Mouse (Mus musculus): ENCODE measurements around the gene Acp6. TPM values are rescaled to one million over a fixed set of nuclear protein-coding genes. Genes with fewer than 3 reads are reported as not detected.
"Not testable (repeated sequence)": the region's sequence is repeated elsewhere in the genome, so short reads cannot be mapped to it uniquely, and the experiment has no call there.

Acp6 gene
- 10 to 100 TPM; 41.8 to 46.9 TPM for total RNA-seq (2021)
- long read RNA-seq, experiment 1, transcript Acp6-201 (10 exons, 1,754 nt): major isoform, 74 of 108 reads
- long read RNA-seq, experiment 1, transcript Acp6-208 (1 exons, 3,291 nt): minor isoform, 15 of 108 reads
- long read RNA-seq, experiment 1, partial matches to known transcripts: 3 of 108 reads
- long read RNA-seq, experiment 1, other reads (novel, unspliced or antisense): 15 of 108 reads
- long read RNA-seq, experiment 2, transcript Acp6-201 (10 exons, 1,754 nt): major isoform, 22 of 33 reads
- long read RNA-seq, experiment 2, partial matches to known transcripts: 1 of 33 reads
- long read RNA-seq, experiment 2, other reads (novel, unspliced or antisense): 10 of 33 reads

- peak; percentile 93 to 94 for DNase-seq
Measured at GRCm38 (mm10) chr3:97158611-97159508, at the start of gene Acp6. TSS of gene Acp6 (plus strand) at chr3:97158777.

- no peak for DNase-seq
Measured at GRCm38 (mm10) chr3:97117511-97117910, 41.1 kb upstream of the Acp6 start.

DNA sequence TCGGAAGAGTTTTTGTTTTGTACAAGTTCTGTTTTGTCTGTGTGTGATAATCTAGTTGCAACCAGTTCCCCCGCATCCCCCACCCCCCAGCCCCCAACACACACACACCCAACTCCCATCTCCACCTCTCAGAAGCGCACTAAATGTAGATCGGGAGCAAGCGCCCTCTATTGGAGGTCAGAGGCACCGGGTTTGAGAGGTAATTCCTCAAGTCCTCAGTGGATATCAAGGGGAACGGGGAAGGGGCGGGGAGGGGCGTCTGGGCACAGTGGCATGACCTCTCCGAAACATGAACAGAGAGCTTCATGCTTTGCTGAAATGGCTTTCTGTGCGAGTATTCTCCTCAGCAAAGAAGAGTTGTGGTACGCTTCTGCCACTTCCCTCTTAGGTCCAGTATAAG lies 40.3 kb upstream of the Acp6 start:
- DNase-seq: no peak

DNA sequence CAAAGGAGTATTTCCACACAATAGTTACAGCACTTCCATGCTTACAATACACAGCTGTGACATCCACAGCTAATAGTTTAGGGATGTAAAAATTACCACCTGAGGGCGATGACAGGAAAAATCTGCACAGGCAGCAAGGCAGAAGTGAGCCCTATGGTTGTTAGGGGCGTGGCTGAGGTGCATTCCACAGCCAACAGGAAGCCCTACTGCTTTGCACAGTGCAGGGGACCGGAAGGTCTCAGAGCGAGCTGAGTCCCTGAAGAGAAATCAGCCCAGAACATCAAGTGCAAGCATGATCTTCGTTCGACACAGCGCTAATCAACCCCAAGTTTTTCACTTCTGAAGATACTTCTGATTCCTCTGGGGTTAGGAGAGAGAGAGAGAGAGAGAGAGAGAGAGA lies 34.4 kb upstream of the Acp6 start:
- DNase-seq: no peak

DNA sequence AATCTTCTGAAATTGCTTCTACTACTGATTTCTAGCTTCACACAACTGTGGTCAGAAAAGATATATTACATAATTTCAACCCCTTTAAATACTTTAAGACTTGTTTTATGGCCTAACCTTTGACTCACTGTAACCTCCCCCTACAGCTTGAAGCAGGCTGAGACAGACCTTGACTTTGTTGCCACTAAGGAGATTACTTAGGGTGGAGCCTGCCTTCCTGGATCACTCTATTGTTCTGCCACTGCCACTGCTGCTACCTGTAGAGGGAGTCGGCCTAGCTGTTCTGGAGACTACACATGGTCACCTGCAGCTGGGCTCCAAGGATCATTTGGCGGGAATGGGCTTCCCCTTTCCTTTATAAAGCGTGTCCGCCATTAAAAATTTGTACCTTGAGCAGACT lies 29.2 kb upstream of the Acp6 start:
- no peak for DNase-seq

- not testable (repeated sequence) for DNase-seq
Measured at GRCm38 (mm10) chr3:97137666-97138065, 20.9 kb upstream of the Acp6 start.

GRCm38 (mm10) chr3:97151092-97151491 lies 7.5 kb upstream of the Acp6 start:
- peak in 1 of 2 experiments; percentile 11 for DNase-seq

DNA sequence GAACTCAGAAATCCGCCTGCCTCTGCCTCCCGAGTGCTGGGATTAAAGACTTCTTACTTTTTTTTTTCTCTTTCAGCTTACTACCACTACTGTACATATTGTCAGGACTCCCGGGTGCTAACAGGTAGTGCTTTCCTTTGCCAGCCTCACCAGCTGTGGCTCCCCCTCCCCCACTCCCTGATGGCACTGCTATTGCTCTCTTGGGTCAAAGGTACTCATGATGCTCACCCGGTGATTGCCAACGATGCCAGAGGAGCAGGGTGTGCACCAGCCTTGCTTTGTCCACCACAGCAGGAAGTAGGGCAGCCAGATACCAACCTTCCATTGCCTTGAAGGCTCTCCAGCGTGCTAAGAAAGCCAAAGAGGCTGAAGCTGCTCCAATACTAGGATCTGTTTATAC lies 2.1 kb upstream of the Acp6 start:
- no peak for DNase-seq

GRCm38 (mm10) chr3:97157308-97157707 lies 1.3 kb upstream of the Acp6 start:
- no peak for DNase-seq

DNA sequence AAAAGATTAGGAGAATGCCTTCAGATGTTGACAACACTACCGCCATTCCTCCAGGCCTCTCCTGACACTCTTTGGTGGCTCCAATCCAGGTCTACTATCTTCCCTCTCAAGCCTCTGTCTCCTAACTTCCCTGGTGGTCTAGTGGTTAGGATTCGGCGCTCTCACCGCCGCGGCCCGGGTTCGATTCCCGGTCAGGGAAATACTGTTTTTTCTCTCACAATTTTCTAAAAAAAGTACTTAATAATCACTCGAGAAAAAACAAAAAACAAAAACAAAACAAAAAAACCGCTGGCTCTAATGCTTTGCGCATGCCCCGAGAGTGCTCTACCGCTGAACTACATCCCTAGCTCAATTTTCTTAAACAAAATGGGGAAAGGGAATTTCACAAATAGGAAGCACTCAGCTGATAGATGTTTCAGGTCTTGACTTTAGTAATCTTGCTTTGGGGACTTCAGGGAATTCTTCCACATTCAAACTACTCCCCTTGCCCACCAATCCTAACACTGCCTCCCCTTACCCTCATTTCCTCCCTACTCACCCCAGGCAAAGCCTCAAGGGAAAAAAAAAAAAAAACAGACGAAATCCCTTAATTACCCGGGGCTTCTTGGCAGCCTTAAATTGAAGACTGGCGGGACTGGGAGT lies 498 bp upstream of the Acp6 start:
- DNase-seq: peak; percentile 84 to 88

GRCm38 (mm10) chr3:97159509-97159850 lies 903 bp downstream of the Acp6 start:
- DNase-seq: no peak

DNA sequence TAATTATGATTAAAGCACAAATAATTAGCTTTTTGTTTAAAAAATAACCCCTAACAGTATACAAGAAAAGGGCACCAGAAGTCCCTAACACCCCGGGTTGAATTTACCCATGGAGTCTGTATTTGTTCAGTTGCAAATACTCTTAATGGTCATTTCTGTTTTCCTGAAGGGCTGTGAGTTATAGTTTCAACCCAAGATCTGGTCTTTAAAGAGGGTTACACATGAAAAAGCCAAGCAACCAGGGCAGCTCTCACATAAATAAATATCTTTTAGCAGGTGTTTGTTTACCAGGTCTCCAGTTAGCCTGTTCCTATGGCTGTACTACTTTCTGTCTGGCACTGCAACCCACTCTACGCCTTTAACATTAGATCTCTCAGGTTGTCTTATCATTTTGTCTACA lies 1.4 kb downstream of the Acp6 start:
- no peak for DNase-seq

- DNase-seq: peak; percentile 15 to 48
Measured at GRCm38 (mm10) chr3:97160908-97161307, 2.3 kb downstream of the Acp6 start.

- DNase-seq: no peak
Measured at GRCm38 (mm10) chr3:97161773-97162172, 3.2 kb downstream of the Acp6 start.

DNA sequence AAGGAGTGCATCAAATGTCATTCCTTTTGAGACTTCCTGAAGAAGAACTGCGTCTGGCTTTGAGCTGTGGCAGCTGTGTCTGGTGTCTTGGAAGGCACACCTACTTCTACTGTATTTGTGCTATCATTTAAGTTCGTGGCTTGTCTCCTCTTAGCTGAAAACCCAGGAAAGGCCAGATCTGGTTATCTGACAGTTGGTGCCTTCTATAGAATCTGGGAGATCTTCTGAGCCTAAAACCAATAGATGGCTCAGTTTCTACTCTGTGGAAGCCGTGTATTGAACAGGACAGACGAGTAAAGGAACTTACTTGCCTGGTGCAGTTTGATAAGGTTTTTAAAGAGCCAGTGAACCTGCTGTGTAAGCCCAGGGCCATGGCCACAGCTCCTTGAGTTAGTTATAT lies 5.9 kb downstream of the Acp6 start:
- no peak for DNase-seq

- no peak for DNase-seq
Measured at GRCm38 (mm10) chr3:97167126-97167525, 8.5 kb downstream of the Acp6 start.

DNA sequence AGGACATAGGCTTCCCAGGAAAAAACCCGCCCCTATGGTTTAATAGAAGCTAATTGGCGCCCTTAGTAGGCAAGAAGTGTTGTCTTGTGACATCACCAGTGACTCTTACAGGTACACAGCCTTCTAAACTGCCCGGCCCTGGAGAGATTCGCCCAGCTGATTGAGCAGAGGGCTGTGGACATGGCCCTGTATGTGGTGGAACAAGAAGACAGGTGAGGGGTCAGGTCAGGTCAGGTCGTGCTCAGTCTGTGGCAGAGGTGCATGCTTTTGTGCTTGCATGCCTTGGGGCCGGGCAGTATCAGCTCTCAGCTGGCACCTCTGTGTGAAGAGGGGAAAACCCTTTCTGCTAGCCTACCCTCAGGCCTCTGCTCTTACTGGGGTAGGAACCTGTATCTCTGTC lies 13.0 kb downstream of the Acp6 start:
- no peak for DNase-seq

DNA sequence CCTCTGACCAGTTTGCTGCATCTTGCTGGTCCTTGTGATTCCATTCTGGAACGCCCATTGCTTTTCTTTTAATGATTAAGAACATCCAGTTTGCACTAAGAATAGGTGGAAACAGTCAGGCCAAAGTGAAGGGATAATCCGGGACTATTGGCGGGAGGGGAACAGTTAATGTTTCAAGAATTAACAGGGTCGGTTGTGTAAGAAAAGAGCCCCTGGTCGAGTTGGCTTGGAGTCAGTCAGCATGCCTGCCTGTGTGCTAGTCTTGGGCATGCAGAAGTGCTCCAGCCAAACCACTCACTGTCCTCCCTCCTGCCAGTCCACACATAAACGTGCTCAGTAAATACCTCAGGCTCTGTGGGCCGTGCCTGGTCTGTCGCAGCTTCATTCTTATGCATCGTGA lies 13.7 kb downstream of the Acp6 start:
- DNase-seq: no peak

GRCm38 (mm10) chr3:97172632-97173031 lies 14.1 kb downstream of the Acp6 start:
- DNase-seq: no peak

DNA sequence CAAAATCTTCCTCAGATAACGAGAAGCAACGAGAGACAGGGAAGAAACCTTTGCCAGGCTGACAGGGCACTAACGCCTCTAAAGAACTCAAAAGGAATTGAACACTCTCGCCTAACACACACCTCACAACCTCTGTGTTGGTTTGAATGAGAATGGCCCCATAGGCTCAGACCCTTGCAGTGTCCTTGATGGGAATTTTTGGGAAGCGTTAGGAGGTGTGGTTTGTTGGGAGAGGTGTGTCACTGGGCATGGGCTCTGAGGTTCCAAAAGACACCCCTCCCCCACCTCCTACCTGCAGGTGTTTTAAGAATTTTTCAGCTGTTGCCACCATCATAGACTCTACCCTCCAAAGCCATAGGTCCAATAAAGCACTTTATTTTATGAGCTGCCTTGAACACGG lies 20.3 kb downstream of the Acp6 start:
- no peak for DNase-seq

- DNase-seq: no peak
Measured at GRCm38 (mm10) chr3:97180527-97180926, 21.9 kb downstream of the Acp6 start.

DNA sequence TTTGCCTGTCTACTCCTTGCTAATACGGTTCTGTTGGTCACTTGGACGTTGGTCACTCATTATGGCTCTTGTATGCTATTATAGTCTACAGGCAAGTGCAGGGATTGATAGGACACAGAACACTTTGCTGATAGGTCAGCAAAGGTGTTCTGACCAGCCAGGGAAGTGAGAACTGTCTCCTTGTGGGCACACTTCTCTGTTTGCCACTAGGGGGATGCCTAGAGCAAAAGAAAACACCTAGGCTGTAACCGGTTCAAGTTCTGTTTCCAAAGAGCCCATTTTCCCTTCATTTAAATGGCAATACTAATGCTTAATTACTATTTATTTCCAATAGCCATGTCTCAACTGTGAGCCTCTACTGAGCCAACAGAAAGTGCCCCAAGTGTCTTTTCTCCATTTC lies 25.2 kb downstream of the Acp6 start:
- DNase-seq: no peak
